Mouse (Mus musculus) heart, postnatal 0 days (tissue): ENCODE results near the gene Sec61b.

ENCODE experiments used
- CTCF ChIP-seq: IDR thresholded peaks from 2 replicates; pipeline ENCODE4 v1.5.1; 2016; ENCODE audit warnings: antibody characterized with exemption, control low read depth, low read depth
- EP300 ChIP-seq: IDR thresholded peaks from 2 replicates; pipeline ENCODE4 v1.6.1; 2016; ENCODE audit warnings: antibody characterized with exemption, low read depth

DNA sequence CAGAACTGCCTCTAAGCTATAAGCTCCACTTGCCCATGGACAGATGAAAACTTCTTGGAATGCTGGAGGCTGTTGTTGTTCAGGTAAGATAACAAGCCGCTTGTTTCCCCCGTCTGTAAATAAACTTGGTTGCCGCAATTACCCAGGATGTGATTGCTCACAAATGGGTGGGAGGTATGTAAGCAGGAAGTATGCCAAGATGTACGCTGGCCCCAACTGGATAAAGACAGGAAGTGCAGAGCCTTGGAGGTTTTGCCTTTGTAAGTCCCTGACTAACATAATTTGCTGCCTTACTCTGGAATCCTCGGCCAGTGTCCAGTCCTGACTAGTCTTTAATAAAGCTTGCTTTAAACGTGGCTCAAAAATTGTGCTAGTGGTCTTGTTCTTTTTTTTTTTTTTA, 43.9 kb upstream of the Sec61b start:
- no peak for TF ChIP-seq EP300
- no peak for TF ChIP-seq CTCF
